Mouse (Mus musculus) neutrophil, adult 59 days (primary cell): ENCODE results near the gene Tmem221. TPM values are rescaled to one million over a fixed set of nuclear protein-coding genes. Genes with fewer than 3 reads are reported as not detected.

Source experiments
- total RNA-seq, 2 experiments: library from RNA; stranded (reverse); gene quantifications; 1 replicate in 1 of 2; 2 replicates in 1 of 2; pipeline ENCODE4 v1.2.4; 2023

The Tmem221 gene
- under 1 TPM in 1 of 2 experiments, not detected in 1; 0.31 TPM for total RNA-seq

GRCm38 (mm10) chr8:71558071-71558957 is at the start of gene Tmem221:
Gene Tmem221, minus strand, starts transcription at chr8:71558871.

GRCm38 (mm10) chr8:71597451-71597850 is 38.8 kb upstream of the Tmem221 start, which contains the start of gene Fam129c:
Gene Fam129c, plus strand, starts transcription at chr8:71597648.

GRCm38 (mm10) chr8:71591471-71592373 is 33.1 kb upstream of the Tmem221 start, which contains the start of gene Pgls:
Gene Pgls, plus strand, starts transcription at chr8:71592176.

GRCm38 (mm10) chr8:71568387-71568937 is 9.8 kb upstream of the Tmem221 start, which contains the start of gene Slc27a1:
Gene Slc27a1, plus strand, starts transcription at chr8:71568882.

GRCm38 (mm10) chr8:71566501-71566900 is 7.8 kb upstream of the Tmem221 start, which contains the start of gene Nxnl1:
Gene Nxnl1, minus strand, starts transcription at chr8:71566601.

GRCm38 (mm10) chr8:71542632-71543343 is 15.9 kb downstream of the Tmem221 start, which contains the start of gene Mvb12a:
Gene Mvb12a, plus strand, starts transcription at chr8:71542922.

GRCm38 (mm10) chr8:71537028-71537867 is 21.4 kb downstream of the Tmem221 start, which contains the start of gene Bst2:
Gene Bst2, minus strand, starts transcription at chr8:71537456.

GRCm38 (mm10) chr8:71525226-71526050 is 33.2 kb downstream of the Tmem221 start, which contains the start of gene Ccdc194:
Gene Ccdc194, minus strand, starts transcription at chr8:71525711.

GRCm38 (mm10) chr8:71511644-71512043 is 47.0 kb downstream of the Tmem221 start, which contains the start of gene Plvap:
Gene Plvap, minus strand, starts transcription at chr8:71511752.

Other genes with a start within 250 kb of the Tmem221 start
- gene Use1, start 192.0 kb downstream of the Tmem221 start, total RNA-seq = 100 to 1,000 TPM; 150 to 156 TPM
- gene Ocel1, start 187.6 kb downstream of the Tmem221 start, total RNA-seq = 10 to 100 TPM; 17.1 to 18.6 TPM
- gene Nr2f6, start 176.9 kb downstream of the Tmem221 start, total RNA-seq = 1 to 10 TPM; 7.7 to 8.6 TPM
- gene Ushbp1, start 163.1 kb downstream of the Tmem221 start, total RNA-seq = under 1 TPM; 0.18 to 0.49 TPM
- 10 to 100 TPM; 65.8 to 76.1 TPM for gene Babam1, start 162.0 kb downstream of the Tmem221 start, total RNA-seq
- 10 to 100 TPM; 15.9 to 17.0 TPM for gene Ankle1, start 152.9 kb downstream of the Tmem221 start, total RNA-seq
- gene Abhd8, start 95.2 kb downstream of the Tmem221 start, total RNA-seq = 1 to 10 TPM; 4.3 to 6.3 TPM
- gene Mrpl34, start 93.9 kb downstream of the Tmem221 start, total RNA-seq = 10 to 100 TPM; 28.3 to 34.8 TPM
- 10 to 100 TPM; 78.4 to 85.3 TPM for gene Dda1, start 89.7 kb downstream of the Tmem221 start, total RNA-seq
- gene Ano8, start 72.9 kb downstream of the Tmem221 start, total RNA-seq = 1 to 10 TPM; 3.7 to 5.7 TPM
- 10 to 100 TPM; 10.3 to 11.8 TPM for gene Gtpbp3, start 70.8 kb downstream of the Tmem221 start, total RNA-seq
- gene Plvap, start 47.1 kb downstream of the Tmem221 start, total RNA-seq = 1 to 10 TPM in 1 of 2 experiments, under 1 TPM in 1; 0.68 to 1.6 TPM
- gene Ccdc194, start 33.2 kb downstream of the Tmem221 start, total RNA-seq = not detected
- gene Bst2, start 21.4 kb downstream of the Tmem221 start, total RNA-seq = 10 to 100 TPM; 17.2 to 21.1 TPM
- 10 to 100 TPM; 24.6 to 35.1 TPM for gene Mvb12a, start 15.9 kb downstream of the Tmem221 start, total RNA-seq
- not detected for gene Nxnl1, start 7.7 kb upstream of the Tmem221 start, total RNA-seq
- 1 to 10 TPM; 1.5 to 1.7 TPM for gene Slc27a1, start 10.0 kb upstream of the Tmem221 start, total RNA-seq
- 10 to 100 TPM; 92.3 to 98.2 TPM for gene Pgls, start 33.3 kb upstream of the Tmem221 start, total RNA-seq
- 10 to 100 TPM in 1 of 2 experiments, 1 to 10 TPM in 1; 5.1 to 14.5 TPM for gene Fam129c, start 38.8 kb upstream of the Tmem221 start, total RNA-seq
- gene Colgalt1, start 52.1 kb upstream of the Tmem221 start, total RNA-seq = 10 to 100 TPM; 43.3 to 52.2 TPM
- gene Unc13a, start 112.9 kb upstream of the Tmem221 start, total RNA-seq = under 1 TPM; 0.11 to 0.26 TPM
- gene Jak3, start 117.4 kb upstream of the Tmem221 start, total RNA-seq = 10 to 100 TPM; 14.9 to 15.9 TPM
- 1 to 10 TPM; 5.7 to 8.3 TPM for gene Insl3, start 130.3 kb upstream of the Tmem221 start, total RNA-seq
- under 1 TPM in 1 of 2 experiments, not detected in 1; 0.16 TPM for gene B3gnt3, start 142.9 kb upstream of the Tmem221 start, total RNA-seq
- gene Fcho1, start 166.8 kb upstream of the Tmem221 start, total RNA-seq = 10 to 100 TPM; 41.8 to 52.1 TPM